Mouse (Mus musculus): ENCODE data around the gene L1cam.

L1cam gene

GRCm38 (mm10) chrX:73895719-73896118, at the start of gene L1cam:
L1cam (minus strand) TSS chrX:73896105.
- no peak for DNase-seq (ENCODE audit: low spot score)

- no peak for DNase-seq (ENCODE audit: low spot score)
These were observed 46.4 kb upstream of the L1cam start for GRCm38 (mm10) chrX:73942294-73942693.

GRCm38 (mm10) chrX:73941860-73942259, 46.0 kb upstream of the L1cam start:
- no peak for DNase-seq (ENCODE audit: low spot score)

DNA sequence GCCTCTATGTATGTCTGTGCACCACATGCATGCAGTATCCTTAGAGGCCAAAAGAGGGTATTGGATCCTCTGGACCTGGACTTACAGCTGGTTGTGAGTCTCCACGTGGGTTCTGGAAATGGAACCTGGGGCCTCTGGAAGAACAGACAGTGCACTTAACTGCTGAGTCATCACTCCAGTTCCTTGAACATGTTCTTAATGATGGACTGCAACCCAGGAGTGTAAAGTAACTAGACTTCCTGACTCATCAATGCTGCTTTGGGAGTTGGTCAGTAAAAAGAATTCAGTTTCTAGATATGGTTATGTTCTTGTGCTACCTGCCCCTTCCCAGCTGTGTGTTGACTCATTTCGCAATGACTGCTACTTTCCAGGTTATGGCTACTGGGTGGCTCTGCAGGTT, 36.0 kb upstream of the L1cam start:
- no peak for DNase-seq (ENCODE audit: low spot score)

- DNase-seq (ENCODE audit: low spot score): peak; percentile 70
These were observed 34.6 kb upstream of the L1cam start, which contains the start of gene Renbp for GRCm38 (mm10) chrX:73930402-73931062. Renbp (minus strand) TSS chrX:73930850.

DNA sequence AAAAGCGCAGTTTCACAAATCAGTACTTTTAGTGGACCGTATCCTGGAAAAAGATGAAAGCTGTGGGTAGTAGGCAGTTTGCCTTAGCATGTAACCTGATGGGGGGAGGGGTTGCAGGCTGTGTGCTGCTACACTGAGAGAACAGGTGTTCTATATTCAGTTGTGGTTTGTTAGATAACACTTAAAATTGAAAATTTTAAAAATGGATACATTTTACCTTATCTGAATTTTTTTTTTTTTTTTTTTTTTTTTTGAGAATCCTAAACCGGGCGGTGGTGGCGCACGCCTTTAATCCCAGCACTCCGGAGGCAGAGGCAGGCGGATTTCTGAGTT, 26.6 kb upstream of the L1cam start:
- no peak for DNase-seq (ENCODE audit: low spot score)

DNA sequence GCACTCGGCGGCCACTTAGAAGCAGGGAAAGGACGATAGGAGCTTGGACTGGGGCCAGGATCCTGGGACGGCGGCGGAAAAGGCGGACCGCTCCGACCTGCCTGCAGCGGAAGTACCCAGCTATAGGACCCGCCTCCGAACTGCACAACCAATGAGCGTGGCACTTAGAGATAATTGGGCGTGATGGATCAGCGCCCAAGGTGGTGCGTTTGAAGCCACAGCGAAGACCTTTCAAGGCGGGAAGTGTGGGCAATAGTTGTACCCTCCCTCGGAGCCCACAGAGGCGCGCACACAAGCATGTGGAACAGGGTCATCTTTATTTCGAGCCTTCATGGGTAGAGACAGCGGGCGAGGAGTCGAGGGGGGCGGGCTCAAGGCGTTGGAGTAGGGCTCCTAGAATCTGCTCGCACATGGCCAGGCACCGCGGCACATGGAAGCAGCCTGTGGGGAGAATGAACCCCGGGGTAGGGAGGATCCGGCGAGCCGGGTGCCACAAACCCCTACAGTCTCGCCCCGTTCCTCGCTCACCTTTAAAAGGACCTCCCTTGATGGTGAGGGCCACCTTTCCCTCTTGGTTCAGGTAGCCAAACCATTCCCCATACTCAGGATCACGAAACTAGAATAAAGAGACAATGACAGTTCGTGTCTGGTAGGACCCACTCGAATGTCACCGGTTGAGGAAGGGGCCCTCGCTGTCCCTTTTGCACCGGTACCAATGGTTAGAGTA, 26.1 kb upstream of the L1cam start, which contains the start of the genes Arhgap4 and Naa10:
TSS of gene Arhgap4 (minus strand) at position 48 of the 727 bp plus-strand sequence.
TSS of gene Naa10 (minus strand) at position 122 of the 727 bp plus-strand sequence.
- DNase-seq (ENCODE audit: low spot score): peak; percentile 84

GRCm38 (mm10) chrX:73921285-73921822, 25.4 kb upstream of the L1cam start:
- DNase-seq (ENCODE audit: low spot score): no peak

DNA sequence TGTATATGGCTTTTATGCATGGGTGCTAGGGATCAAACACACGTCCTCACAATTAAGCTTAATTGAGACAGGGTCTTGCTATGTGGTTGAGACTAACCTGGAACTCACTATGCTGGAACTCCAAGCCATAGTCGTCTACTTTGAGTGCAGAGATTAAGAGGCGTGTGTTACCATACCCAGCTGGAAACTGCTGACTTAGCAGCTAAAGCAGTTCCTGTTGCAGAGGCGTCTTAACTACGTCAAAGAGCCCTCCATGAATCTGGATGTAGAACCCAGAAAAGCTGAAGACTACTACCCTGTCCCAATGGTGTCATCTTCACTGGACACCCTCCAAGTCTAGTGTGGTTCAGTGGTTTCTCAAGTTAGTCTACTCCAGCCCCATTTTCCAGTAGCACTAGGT, 22.7 kb upstream of the L1cam start:
- DNase-seq (ENCODE audit: low spot score): no peak

- no peak for DNase-seq (ENCODE audit: low spot score)
These were observed 21.0 kb upstream of the L1cam start for GRCm38 (mm10) chrX:73916945-73917344.

GRCm38 (mm10) chrX:73914827-73915703, 19.2 kb upstream of the L1cam start:
- peak; percentile 90 for DNase-seq (ENCODE audit: low spot score)

GRCm38 (mm10) chrX:73911588-73911987, 15.7 kb upstream of the L1cam start:
- no peak for DNase-seq (ENCODE audit: low spot score)

GRCm38 (mm10) chrX:73911156-73911555, 15.3 kb upstream of the L1cam start:
- DNase-seq (ENCODE audit: low spot score): no peak

DNA sequence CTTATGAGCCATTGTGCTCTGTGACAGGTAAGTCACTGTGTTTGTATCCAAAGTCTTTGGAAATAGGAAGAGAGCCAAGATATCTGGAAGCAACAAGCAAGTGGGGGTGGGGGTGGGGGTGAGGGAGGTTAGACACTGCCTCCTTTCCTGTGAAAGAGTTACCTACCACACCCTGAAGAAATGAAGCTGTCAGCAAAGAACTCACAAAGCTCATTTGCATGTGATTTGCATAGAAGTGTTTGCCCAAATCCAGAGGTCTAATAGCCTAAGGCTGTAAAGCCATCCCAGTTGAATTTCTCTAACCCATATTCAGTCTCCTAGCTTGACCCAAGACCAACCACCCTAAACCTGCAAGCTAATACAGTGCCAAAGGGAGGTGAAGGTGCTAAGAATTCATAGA, 14.5 kb upstream of the L1cam start:
- no peak for DNase-seq (ENCODE audit: low spot score)

DNA sequence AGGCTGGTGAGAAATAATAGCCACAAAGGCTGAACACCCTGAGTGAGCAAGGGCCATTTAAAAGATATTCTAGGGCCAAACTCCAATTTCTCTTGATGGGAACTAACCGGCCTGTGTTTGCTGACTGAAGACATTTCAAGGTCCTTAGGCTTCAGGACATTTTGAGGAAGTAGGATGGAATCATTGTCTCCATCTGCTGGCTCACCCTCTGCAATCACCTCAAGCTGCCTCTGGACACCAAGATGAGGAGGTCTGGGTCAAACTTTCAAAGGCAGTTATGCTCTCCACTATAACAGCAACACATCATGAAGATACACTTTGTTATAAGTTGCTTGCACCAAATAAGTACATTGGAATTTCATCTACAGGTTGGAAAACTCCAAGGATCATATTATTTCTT, 14.1 kb upstream of the L1cam start:
- DNase-seq (ENCODE audit: low spot score): no peak

GRCm38 (mm10) chrX:73897959-73898358, 2.1 kb upstream of the L1cam start:
- DNase-seq (ENCODE audit: low spot score): no peak

DNA sequence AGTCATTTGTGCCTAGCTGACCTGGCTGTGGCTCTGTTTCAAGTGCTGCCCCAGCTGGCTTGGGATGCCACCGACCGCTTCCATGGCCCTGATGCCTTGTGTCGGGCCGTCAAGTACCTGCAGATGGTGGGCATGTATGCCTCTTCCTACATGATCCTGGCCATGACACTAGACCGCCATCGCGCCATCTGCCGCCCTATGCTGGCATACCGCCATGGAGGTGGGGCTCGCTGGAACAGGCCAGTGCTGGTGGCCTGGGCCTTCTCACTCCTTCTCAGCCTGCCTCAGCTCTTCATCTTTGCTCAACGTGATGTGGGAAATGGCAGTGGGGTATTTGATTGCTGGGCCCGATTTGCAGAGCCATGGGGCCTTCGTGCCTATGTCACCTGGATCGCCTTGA, 3.1 kb downstream of the L1cam start:
- DNase-seq (ENCODE audit: low spot score): no peak

GRCm38 (mm10) chrX:73891551-73892152, 4.3 kb downstream of the L1cam start, which contains the start of gene Avpr2:
Avpr2 (plus strand) TSS chrX:73892102.
- DNase-seq (ENCODE audit: low spot score): no peak

- no peak for DNase-seq (ENCODE audit: low spot score)
These were observed 14.4 kb downstream of the L1cam start for GRCm38 (mm10) chrX:73881463-73881862.

DNA sequence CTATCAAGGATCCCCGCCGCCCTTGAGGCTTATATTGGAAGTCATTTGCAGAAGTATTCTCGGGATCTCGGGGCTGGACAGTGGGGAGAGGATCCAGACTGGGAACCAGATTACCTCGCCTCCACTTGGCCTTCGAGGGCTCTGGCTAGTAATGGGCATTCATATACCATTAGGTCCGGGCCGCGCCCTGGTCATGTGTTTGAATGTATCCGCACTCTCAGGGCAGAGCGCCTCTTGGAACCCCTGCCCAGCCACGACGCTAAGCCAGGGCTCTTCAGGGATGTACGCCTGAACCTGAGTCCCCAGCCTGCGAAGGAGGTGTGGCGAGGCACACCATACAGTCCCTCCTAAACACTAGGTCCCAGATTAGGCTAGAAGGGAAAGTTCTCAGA, 14.9 kb downstream of the L1cam start:
- DNase-seq (ENCODE audit: low spot score): no peak

DNA sequence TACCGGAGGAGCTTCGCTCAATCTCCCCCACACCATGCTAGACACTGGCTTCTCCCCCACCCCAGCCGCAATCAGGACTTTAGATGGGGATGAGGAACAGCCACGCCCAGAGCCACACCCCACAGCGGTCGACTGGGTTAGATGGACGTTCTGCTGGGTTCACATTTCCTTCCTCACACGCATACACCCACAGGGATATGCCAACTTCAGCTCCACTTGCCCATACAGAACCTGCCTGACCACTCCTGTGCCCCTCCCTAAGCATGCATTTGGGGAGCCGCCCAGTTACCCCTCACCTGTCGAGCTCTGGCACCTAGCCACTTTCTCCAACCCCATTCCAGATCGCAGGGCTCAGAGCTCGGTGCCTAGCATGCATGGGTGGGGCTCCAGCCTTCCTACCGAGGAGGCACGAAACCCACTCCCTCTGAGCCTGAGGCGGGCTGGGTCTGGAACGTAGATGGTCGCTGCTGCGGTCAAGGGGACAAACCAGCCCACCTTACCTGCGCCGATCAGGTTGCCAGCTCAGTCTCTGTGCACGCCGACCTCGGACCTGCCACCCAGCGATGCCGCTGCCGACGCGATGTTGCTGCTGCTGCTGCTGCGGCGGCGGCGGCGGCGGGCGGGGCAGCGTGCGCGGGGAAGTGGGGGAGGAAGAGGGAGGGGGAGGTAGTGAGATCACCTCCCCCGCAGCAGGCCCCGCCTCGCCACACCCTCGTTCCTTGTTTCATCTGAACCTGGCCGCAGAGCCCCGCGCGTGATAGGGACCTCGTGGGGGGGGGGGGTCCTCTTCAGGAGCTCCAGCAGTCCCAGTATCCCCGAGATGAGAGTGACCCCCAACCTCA, 15.5 kb downstream of the L1cam start:
- no peak for DNase-seq (ENCODE audit: low spot score)
